Mouse (Mus musculus) liver, adult 2 months (tissue): Measurements from ENCODE around the gene Muc3a. TPM values are rescaled to one million over a fixed set of nuclear protein-coding genes. Genes with fewer than 3 reads are reported as not detected.

ENCODE experiments used
- DNase-seq: peaks from one replicate; pipeline ENCODE4 v3.0.0-alpha.2; 2011; ENCODE audit warnings: low read depth, low spot score; ENCODE audit errors: extremely low read depth
- H3K27ac ChIP-seq: fragments of 200-500 bp; replicated peaks from 2 replicates; pipeline ENCODE4 v1.5.1; 2012; ENCODE audit warnings: low read depth, mild to moderate bottlenecking, control low read depth, inconsistent platforms, low read length; ENCODE audit not compliant: insufficient read depth
- H3K27me3 ChIP-seq: fragments of 200-500 bp; 2 replicates; pipeline ENCODE4 v1.6.1; 2012; ENCODE audit warnings: mild to moderate bottlenecking, moderate library complexity, low read length, inconsistent platforms; ENCODE audit not compliant: control insufficient read depth, insufficient read depth
- H3K36me3 ChIP-seq: fragments of 200-500 bp; 2 replicates; pipeline ENCODE4 v1.6.1; 2012; ENCODE audit warnings: low read length, inconsistent platforms; ENCODE audit not compliant: control insufficient read depth, insufficient read depth
- H3K4me1 ChIP-seq: fragments of 200-500 bp; 2 replicates; pipeline ENCODE4 v1.6.1; 2011; ENCODE audit warnings: low read length; ENCODE audit not compliant: control insufficient read depth, insufficient read depth
- H3K4me3 ChIP-seq: fragments of 200-500 bp; 2 replicates; pipeline ENCODE4 v1.5.1; 2011; ENCODE audit warnings: low read depth, mild to moderate bottlenecking, control low read depth, low read length, moderate library complexity; ENCODE audit not compliant: insufficient read depth
- H3K79me2 ChIP-seq: fragments of 200-500 bp; 2 replicates; pipeline ENCODE4 v1.6.1; 2012; ENCODE audit warnings: inconsistent platforms, mild to moderate bottlenecking, low read length, moderate library complexity; ENCODE audit not compliant: control insufficient read depth, insufficient read depth
- H3K9ac ChIP-seq: fragments of 200-500 bp; 2 replicates; pipeline ENCODE4 v1.6.1; 2012; ENCODE audit warnings: low read depth, mild to moderate bottlenecking, control low read depth, inconsistent platforms, low read length
- CTCF ChIP-seq: fragments of 200-500 bp; IDR thresholded peaks from 2 replicates; pipeline ENCODE4 v1.5.1; 2011; ENCODE audit warnings: low read depth, low read length, control low read depth
- POLR2A ChIP-seq: fragments of 200-500 bp; IDR thresholded peaks from 2 replicates; pipeline ENCODE4 v1.6.1; 2011; ENCODE audit warnings: low read length, control low read depth; ENCODE audit not compliant: insufficient read depth; ENCODE audit errors: extremely low read depth
- WGBS: fragments of 180-500 bp; shearing (Covaris S2); methylation state at CpG from one replicate; pipeline ENCODE4 v1.1.7; 2018; 5-methylcytosine and 5-hydroxymethylcytosine counted together
- polyA plus RNA-seq: library from polyadenylated mRNA; depleted of rRNA; stranded (reverse); fragments of >200 nt; gene quantifications from 2 replicates; pipeline ENCODE4 v1.2.3, GENCODE M21; 2012; rRNA removed
- total RNA-seq: library from RNA; depleted of rRNA; stranded (reverse); fragments of >200 nt; gene quantifications from 2 replicates; pipeline ENCODE4 v1.2.3, GENCODE M21; 2014; rRNA removed

The Muc3a gene
- total RNA-seq (not detected in 2 replicates), polyA plus RNA-seq (0.10 and 0.12 TPM in 2 replicates)

DNA sequence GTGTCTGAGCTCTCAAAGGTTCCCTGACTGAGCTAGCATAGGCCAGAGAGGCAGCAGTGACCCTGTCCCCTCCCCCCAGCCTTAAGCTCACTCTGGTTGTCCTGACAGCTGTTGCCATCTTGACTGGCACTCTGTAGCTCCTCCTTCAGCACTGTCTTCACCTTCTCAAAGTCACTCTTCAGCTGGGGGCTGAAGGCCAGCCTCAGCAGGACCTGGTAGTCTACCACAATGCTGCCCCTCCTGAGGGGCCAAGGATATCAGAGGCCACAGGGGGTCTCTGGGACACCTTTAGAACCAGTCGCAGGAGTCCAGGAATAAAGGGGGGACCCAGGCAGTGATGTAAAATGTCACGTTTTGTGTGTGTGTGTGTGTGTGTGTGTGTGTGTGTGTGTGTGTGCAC lies at the start of gene Muc3a:
Gene Muc3a, minus strand, starts transcription at position 101 of the 400 bp plus-strand sequence.
- no peaks in the 10 kb centered on the region for H3K4me1 ChIP-seq
- no peaks in the 10 kb centered on the region for H3K36me3 ChIP-seq
- no peak within 1 kb of the TSS for H3K9ac ChIP-seq
- no peak within 1 kb of the TSS for H3K27ac ChIP-seq
- no peak within 1 kb of the TSS for H3K4me3 ChIP-seq
- H3K79me2 ChIP-seq = no peaks in the 10 kb centered on the region
- TF ChIP-seq POLR2A (no peak), CTCF (no peak)
- 59% methylated on average over 2 of the region's 2 CpGs for WGBS
- DNase-seq = no peak
- no peaks in the 10 kb centered on the region for H3K27me3 ChIP-seq

GRCm38 (mm10) chr5:137211114-137211829 lies 917 bp downstream of the Muc3a start:
- H3K9ac ChIP-seq = no peak overlapping the region
- 19% methylated on average over 17 of the region's 17 CpGs for WGBS
- H3K27me3 ChIP-seq = no peaks in the 10 kb centered on the region
- TF ChIP-seq POLR2A (no peak), CTCF (no peak)
- H3K4me1 ChIP-seq = no peaks in the 10 kb centered on the region
- H3K4me3 ChIP-seq = no peak overlapping the region
- H3K27ac ChIP-seq = no peak overlapping the region
- DNase-seq = no peak
- no peaks in the 10 kb centered on the region for H3K36me3 ChIP-seq
- no peaks in the 10 kb centered on the region for H3K79me2 ChIP-seq

DNA sequence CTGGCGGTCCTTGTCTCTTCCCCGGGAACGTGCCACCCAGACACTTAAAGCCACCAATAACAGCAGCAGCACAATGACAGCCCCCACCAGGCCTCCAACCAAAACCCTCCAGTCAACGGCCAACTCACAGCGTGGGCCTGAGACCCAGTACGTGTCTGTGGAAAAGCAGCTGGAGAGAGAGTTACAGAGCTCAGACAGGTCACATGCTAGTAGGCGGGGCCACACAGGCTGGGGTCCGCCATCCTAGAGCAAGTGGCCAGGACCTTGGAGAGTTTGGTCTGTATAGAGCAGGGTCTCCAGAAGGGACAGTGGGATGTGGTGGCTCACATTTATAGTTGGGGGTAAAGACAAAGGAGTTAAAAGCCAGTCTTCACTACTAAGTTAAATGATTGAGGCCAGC lies 1.5 kb downstream of the Muc3a start:
- TF ChIP-seq POLR2A = no peak
- TF ChIP-seq CTCF = no peak

DNA sequence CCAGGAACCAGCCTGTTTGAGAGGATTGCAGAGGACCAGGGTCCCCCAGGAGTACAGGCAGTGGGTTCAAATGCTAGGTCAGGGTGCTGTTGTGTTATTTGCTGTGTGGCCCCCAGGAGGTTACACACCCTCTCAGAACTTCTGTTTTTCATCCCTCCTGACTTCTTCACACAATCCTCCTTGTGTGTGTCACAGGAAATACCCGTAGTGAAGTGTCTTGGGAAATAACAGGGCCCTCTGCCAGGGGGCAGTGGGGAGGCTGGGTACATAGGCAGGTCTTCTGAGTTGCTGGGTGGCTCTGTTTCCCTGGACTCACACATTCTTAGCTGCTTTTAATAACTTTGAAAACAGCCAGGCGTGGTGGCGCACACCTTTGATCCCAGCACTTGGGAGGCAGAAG lies 6.9 kb downstream of the Muc3a start:
- H3K4me1 ChIP-seq = no peaks in the 10 kb centered on the region
- no peak for TF ChIP-seq CTCF
- no peak for TF ChIP-seq POLR2A
- WGBS = 83% methylated on average over 3 of the region's 3 CpGs

More for the DNA sequence above, 1.5 kb downstream of the Muc3a start:
- DNase-seq = no peak
- WGBS = 66% methylated on average over 8 of the region's 8 CpGs
- H3K4me3 ChIP-seq = no peak overlapping the region
- H3K4me1 ChIP-seq = no peaks in the 10 kb centered on the region
- H3K27ac ChIP-seq = no peak overlapping the region
- no peaks in the 10 kb centered on the region for H3K79me2 ChIP-seq
- H3K36me3 ChIP-seq = no peaks in the 10 kb centered on the region
- H3K9ac ChIP-seq = no peak overlapping the region
- no peaks in the 10 kb centered on the region for H3K27me3 ChIP-seq

DNA sequence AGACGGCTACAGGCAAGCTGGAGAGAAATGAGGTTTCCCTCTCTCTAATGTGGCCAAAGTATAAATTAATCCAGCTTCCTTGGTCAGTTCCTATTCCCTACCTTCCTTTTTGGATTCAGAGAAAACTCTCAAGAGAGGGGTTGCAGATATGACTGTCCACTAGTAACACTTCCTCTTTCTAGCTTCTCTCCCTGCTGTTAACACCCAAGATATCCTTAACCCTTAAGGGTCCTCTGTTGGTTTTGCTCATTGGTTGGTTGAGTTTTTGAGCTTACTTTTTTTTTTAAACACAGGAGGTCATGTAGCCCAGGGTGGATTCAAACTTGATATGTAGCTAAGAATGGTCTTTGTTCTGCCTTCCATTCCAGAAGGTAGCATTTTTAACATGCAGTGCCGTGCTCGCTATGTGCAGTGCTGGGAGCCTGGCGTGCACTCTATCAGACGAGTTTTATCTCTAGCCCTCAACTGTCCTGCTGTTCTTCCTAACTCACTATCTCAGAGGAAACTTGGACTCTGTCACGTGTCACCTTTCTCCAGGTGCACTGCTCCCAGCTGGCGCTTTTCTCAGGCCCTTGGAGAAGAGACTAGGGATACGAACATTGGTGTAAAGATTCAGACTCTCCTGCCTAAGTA lies 17.6 kb downstream of the Muc3a start:
- no peak for DNase-seq
- no peak overlapping the region for H3K27ac ChIP-seq
- H3K79me2 ChIP-seq = no peaks in the 10 kb centered on the region
- no peak for TF ChIP-seq POLR2A
- TF ChIP-seq CTCF = no peak
- H3K36me3 ChIP-seq = no peaks in the 10 kb centered on the region
- no peak overlapping the region for H3K9ac ChIP-seq
- 58% methylated on average over 8 of the region's 8 CpGs for WGBS
- H3K27me3 ChIP-seq = peaks cover 3% of the 10 kb centered on the region; the same call in 1 of the 2 replicates
- H3K4me3 ChIP-seq = no peak overlapping the region
- H3K4me1 ChIP-seq = no peaks in the 10 kb centered on the region

More for the DNA sequence above, 6.9 kb downstream of the Muc3a start:
- Histone ChIP-seq H3K9ac (no peak overlapping the region), H3K36me3 (no peaks in the 10 kb centered on the region), H3K79me2 (no peaks in the 10 kb centered on the region), H3K4me3 (no peak overlapping the region), H3K27me3 (no peaks in the 10 kb centered on the region), H3K27ac (no peak overlapping the region)
- DNase-seq = no peak
